Mouse (Mus musculus): ENCODE results near the gene Pds5b. TPM values are rescaled to one million over a fixed set of nuclear protein-coding genes. Genes with fewer than 3 reads are reported as not detected.
"Not testable (repeated sequence)": the region's sequence is repeated elsewhere in the genome, so short reads cannot be mapped to it uniquely, and the experiment has no call there.

Pds5b gene
- polyA plus RNA-seq, 1 experiment from 2014 or later, result 46.7 TPM

DNA sequence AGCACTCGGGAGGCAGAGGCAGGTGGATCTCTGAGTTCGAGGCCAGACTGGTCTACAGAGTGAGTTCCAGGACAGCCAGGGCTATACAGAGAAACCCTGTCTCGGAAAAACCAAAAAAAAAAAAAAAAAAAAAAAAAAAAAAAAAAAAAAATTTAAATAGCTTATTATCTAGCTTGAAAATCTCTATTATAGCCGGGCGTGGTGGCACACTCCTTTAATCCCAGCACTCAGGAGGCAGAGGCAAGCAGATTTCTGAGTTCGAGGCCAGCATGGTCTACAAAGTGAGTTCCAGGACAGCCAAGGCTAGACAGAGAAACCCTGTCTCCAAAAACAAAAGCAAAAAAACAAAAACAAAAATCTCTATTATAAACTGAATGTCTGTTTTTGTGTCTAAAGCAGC is 14.1 kb upstream of the Pds5b start:
- DNase-seq, result not testable (repeated sequence)

DNA sequence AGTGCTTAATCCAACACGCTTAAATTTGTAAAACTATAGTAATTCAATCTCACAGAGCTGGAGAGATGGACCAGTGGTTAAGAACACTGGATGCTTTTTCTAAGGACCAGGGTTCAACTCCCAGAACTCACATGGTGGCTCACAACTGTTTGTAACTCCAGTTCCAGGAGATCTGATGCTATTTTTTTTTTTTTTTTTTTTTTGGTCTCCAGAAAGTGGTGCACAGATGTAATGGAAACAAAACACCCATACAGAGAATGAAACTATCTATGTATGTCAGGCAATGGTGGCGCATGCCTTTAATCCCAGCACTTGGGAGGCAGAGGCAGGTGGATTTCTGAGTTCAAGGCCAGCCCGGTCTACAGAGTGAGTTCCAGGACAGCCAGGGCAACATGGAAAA is 13.2 kb upstream of the Pds5b start:
- WGBS, result 96% methylated on average over 3 of the region's 3 CpGs
- H3K4me2 ChIP-seq (ENCODE audit: low read length); H3K27ac ChIP-seq (replicated peaks; ENCODE audit: low read depth, low read length); DNase-seq; ATAC-seq (ENCODE audit: low FRiP score, low TSS enrichment); H3K27me3 ChIP-seq (ENCODE audit: control insufficient read depth, insufficient read depth, low read length); H3K9me3 ChIP-seq (ENCODE audit: control insufficient read depth, low read length); H3K4me3 ChIP-seq (replicated peaks; ENCODE audit: low read depth, low read length); H3K9ac ChIP-seq (replicated peaks; ENCODE audit: low read length): not testable (repeated sequence)
- Histone ChIP-seq H3K36me3 (ENCODE audit: control insufficient read depth, insufficient read depth, low read length) (peaks cover 22% of the 10 kb centered on the region), H3K4me1 (ENCODE audit: control insufficient read depth, insufficient read depth, low read length) (peaks cover 34% of the 10 kb centered on the region)

More for the DNA sequence above, 14.1 kb upstream of the Pds5b start:
- peaks cover 32% of the 10 kb centered on the region for H3K4me1 ChIP-seq (ENCODE audit: control insufficient read depth, insufficient read depth, low read length)
- not testable (repeated sequence) for H3K9ac ChIP-seq (replicated peaks; ENCODE audit: low read length); H3K4me3 ChIP-seq (replicated peaks; ENCODE audit: low read depth, low read length); H3K27me3 ChIP-seq (ENCODE audit: control insufficient read depth, insufficient read depth, low read length); H3K27ac ChIP-seq (replicated peaks; ENCODE audit: low read depth, low read length); H3K4me2 ChIP-seq (ENCODE audit: low read length); H3K9me3 ChIP-seq (ENCODE audit: control insufficient read depth, low read length); ATAC-seq (ENCODE audit: low FRiP score, low TSS enrichment)
- peaks cover 22% of the 10 kb centered on the region for H3K36me3 ChIP-seq (ENCODE audit: control insufficient read depth, insufficient read depth, low read length)
- WGBS, result 94% methylated on average over 6 of the region's 6 CpGs

DNA sequence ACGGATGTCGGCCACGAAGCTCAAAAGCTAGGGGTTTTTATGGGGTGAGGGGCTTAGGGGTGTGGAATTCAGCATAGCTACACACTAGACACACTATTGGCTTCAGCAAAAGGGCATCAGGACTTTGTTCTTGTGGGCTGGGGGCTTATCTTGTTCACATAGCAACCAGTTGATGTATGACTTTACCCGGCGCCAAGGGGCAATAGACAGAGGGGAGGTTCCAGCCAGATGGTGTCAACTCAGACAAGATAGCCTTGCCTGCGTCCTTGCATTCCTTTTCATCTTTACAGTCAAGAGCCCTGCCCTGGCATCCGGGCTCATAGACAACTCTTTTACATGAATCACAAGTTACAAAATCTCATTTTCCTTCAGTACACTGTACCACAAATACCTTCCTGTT is 9.6 kb upstream of the Pds5b start:
- not testable (repeated sequence) for H3K9ac ChIP-seq (replicated peaks; ENCODE audit: low read length); H3K4me3 ChIP-seq (replicated peaks; ENCODE audit: low read depth, low read length); H3K27ac ChIP-seq (replicated peaks; ENCODE audit: low read depth, low read length); H3K27me3 ChIP-seq (ENCODE audit: control insufficient read depth, insufficient read depth, low read length); H3K9me3 ChIP-seq (ENCODE audit: control insufficient read depth, low read length); ATAC-seq (ENCODE audit: low FRiP score, low TSS enrichment); DNase-seq
- H3K4me2 ChIP-seq (ENCODE audit: low read length), result peak overlapping the region; percentile 12; the same call in 1 of the 2 replicates
- peaks cover 20% of the 10 kb centered on the region for H3K4me1 ChIP-seq (ENCODE audit: control insufficient read depth, insufficient read depth, low read length)
- 95% methylated on average over 7 of the region's 7 CpGs for WGBS
- peaks cover 17% of the 10 kb centered on the region for H3K36me3 ChIP-seq (ENCODE audit: control insufficient read depth, insufficient read depth, low read length)

DNA sequence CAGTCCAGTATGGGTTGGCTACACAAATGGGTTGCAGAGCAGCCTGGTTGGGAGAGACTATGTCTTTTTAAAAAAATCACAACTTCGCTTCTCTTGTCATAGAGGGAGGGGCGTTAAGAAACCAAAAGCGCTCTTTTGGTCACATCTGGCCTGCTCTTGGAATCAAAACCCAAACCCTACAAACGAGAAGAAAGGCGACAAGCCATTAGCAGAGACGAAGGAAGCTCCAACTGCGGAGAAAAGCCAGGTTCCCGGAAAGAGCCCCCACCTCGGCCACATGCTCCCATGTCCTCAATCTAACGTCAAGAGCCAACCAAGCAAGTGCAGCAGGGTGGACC is 8.8 kb upstream of the Pds5b start:
- Histone ChIP-seq H3K4me3 (replicated peaks; ENCODE audit: low read depth, low read length) (peak overlapping the region; percentile 95), H3K4me1 (ENCODE audit: control insufficient read depth, insufficient read depth, low read length) (peaks cover 19% of the 10 kb centered on the region), H3K27ac (replicated peaks; ENCODE audit: low read depth, low read length) (peak overlapping the region; percentile 91), H3K9ac (replicated peaks; ENCODE audit: low read length) (peak overlapping the region; percentile 86), H3K36me3 (ENCODE audit: control insufficient read depth, insufficient read depth, low read length) (peaks cover 17% of the 10 kb centered on the region), H3K9me3 (ENCODE audit: control insufficient read depth, low read length) (no peaks in the 10 kb centered on the region), H3K27me3 (ENCODE audit: control insufficient read depth, insufficient read depth, low read length) (no peaks in the 10 kb centered on the region), H3K4me2 (ENCODE audit: low read length) (peak overlapping the region; percentile 88)
- no peak for ATAC-seq (ENCODE audit: low FRiP score, low TSS enrichment)
- WGBS, result 2% methylated on average over 10 of the region's 10 CpGs
- no peak for DNase-seq

DNA sequence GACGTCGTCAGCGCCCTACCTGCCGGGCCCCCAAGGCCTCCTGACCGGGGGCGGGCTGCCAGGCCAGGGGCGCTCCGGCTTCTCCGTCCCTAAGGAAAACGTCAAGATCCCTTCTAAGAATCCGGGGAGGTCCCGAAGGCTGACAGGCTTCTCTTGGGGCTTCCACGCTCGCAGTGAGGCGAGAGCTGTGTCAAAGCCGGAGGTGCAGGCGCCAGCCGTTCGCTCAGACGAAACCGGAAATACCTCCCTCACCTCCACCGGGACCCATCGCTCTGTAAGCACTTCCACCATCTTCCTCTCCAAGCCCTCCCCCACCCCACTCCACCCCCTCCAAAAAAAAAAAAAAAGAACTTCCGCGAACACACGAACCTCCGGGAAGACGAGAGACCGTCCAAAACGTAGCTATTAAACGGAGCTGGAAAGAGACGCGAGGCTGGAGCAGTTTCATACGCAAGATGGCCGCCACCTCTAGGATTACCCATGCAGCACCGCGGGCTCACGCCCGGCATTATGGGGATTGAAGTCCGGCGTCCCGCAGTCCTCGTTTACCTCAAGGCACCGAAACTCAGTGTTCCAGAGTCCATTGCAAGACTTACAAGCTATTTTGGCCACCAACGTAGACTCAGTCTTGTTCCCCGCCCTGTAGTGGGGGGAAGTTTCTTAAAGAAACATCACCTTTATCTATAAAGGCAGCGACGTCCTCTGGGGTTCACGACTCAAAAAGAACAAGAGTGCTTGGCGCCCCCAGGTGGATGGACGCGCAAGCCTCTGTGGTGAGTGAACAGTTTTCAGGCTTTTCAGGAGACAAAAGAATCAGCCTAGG is 8.2 kb upstream of the Pds5b start:
- under 1% methylated on average over 52 of the region's 52 CpGs for WGBS
- ATAC-seq (ENCODE audit: low FRiP score, low TSS enrichment), result peak; percentile 98
- peak; percentile 99 for DNase-seq
- Histone ChIP-seq H3K27ac (replicated peaks; ENCODE audit: low read depth, low read length) (peak overlapping the region; percentile 91), H3K4me1 (ENCODE audit: control insufficient read depth, insufficient read depth, low read length) (peaks cover 19% of the 10 kb centered on the region), H3K9me3 (ENCODE audit: control insufficient read depth, low read length) (no peaks in the 10 kb centered on the region), H3K9ac (replicated peaks; ENCODE audit: low read length) (peak overlapping the region; percentile 86), H3K4me2 (ENCODE audit: low read length) (peak overlapping the region; percentile 88), H3K36me3 (ENCODE audit: control insufficient read depth, insufficient read depth, low read length) (peaks cover 17% of the 10 kb centered on the region), H3K4me3 (replicated peaks; ENCODE audit: low read depth, low read length) (peak overlapping the region; percentile 95), H3K27me3 (ENCODE audit: control insufficient read depth, insufficient read depth, low read length) (no peaks in the 10 kb centered on the region)

DNA sequence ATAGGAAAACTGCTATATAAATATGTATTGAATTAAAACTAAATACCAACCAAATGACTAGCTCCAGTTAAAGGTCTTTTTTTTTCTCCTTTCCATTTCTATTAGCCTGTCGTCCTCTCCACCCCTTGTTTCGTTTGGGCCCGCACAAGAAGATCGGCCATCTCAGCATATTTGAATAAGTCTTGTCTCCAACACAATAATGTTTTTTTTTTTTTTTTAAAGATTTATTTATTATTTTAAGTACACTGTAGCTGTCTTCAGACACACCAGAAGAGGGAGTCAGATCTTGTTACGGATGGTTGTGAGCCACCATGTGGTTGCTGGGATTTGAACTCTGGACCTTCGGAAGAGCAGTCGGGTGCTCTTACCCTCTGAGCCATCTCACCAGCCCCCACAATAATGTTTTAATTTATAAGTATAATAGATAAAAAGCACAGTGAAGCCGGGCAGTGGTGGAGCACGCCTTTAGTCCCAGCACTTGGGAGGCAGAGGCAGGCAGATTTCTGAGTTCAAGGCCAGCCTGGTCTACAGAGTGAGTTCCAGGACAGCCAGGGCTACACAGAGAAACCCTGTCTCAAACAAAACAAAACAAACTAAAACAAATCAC is 7.3 kb upstream of the Pds5b start, which contains the start of gene N4bp2l2:
Gene N4bp2l2 (minus strand): TSS at position 51 of the 607 bp plus-strand sequence.
- ATAC-seq (ENCODE audit: low FRiP score, low TSS enrichment); H3K9me3 ChIP-seq (ENCODE audit: control insufficient read depth, low read length); H3K27me3 ChIP-seq (ENCODE audit: control insufficient read depth, insufficient read depth, low read length); DNase-seq: not testable (repeated sequence)
- H3K4me2 ChIP-seq (ENCODE audit: low read length), result peak within 1 kb of the TSS; percentile 88
- WGBS, result 89% methylated on average over 9 of the region's 9 CpGs
- H3K36me3 ChIP-seq (ENCODE audit: control insufficient read depth, insufficient read depth, low read length), result peaks cover 11% of the 10 kb centered on the region
- peak within 1 kb of the TSS; percentile 95 for H3K4me3 ChIP-seq (replicated peaks; ENCODE audit: low read depth, low read length)
- H3K27ac ChIP-seq (replicated peaks; ENCODE audit: low read depth, low read length), result peak within 1 kb of the TSS; percentile 91
- H3K9ac ChIP-seq (replicated peaks; ENCODE audit: low read length), result peak within 1 kb of the TSS; percentile 86
- peaks cover 12% of the 10 kb centered on the region for H3K4me1 ChIP-seq (ENCODE audit: control insufficient read depth, insufficient read depth, low read length)

DNA sequence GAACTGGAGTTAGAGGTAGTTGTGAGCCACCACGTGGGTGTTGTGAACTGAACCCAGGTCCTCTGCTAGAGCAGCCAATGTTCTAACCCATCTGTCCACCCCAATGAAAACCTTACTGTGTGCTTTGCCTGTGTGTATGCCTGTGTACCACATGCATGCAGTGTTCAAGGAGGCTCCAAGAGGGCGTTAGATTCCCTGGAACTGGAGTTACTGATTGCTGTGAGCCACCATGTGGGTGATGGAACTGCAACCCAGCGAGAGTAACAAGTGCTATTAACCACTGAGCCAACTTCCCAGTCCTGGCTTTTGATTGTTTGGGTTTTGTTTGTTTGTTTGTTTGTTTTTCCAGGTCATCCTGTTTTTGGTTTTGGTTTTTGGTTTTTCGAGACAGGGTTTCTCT is 4.8 kb upstream of the Pds5b start:
- Histone ChIP-seq H3K4me1 (ENCODE audit: control insufficient read depth, insufficient read depth, low read length) (0 out of 2 replicates have a peak, but pooled peaks cover 2% of the 10 kb centered on the region), H3K36me3 (ENCODE audit: control insufficient read depth, insufficient read depth, low read length) (no peaks in the 10 kb centered on the region), H3K9ac (replicated peaks; ENCODE audit: low read length) (no peak overlapping the region), H3K27ac (replicated peaks; ENCODE audit: low read depth, low read length) (no peak overlapping the region), H3K4me2 (ENCODE audit: low read length) (no peak overlapping the region), H3K27me3 (ENCODE audit: control insufficient read depth, insufficient read depth, low read length) (no peaks in the 10 kb centered on the region), H3K9me3 (ENCODE audit: control insufficient read depth, low read length) (no peaks in the 10 kb centered on the region), H3K4me3 (replicated peaks; ENCODE audit: low read depth, low read length) (no peak overlapping the region)
- WGBS, result 57% methylated on average over 4 of the region's 4 CpGs
- DNase-seq, result no peak
- ATAC-seq (ENCODE audit: low FRiP score, low TSS enrichment), result no peak

DNA sequence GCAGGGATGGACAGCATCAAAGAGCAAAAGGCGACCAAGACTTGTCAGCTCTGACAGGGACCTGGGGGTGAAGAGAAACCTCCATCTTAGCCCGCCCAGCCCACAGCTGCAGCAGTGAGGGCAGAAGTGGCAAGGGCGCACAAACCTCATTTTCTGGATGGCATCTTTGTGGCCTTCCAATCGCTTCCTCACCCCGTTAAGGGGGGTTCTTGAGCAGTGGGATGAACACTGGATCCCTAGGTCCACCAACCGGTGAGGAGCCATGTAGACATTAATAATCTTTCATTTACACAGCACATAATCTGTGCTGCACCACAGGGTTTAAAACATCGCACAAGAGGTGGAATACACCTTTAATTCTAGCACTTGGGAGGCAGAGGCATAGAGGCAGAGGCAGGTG is 1.2 kb upstream of the Pds5b start:
- Histone ChIP-seq H3K9me3 (ENCODE audit: control insufficient read depth, low read length) (no peaks in the 10 kb centered on the region), H3K27me3 (ENCODE audit: control insufficient read depth, insufficient read depth, low read length) (no peaks in the 10 kb centered on the region), H3K4me3 (replicated peaks; ENCODE audit: low read depth, low read length) (no peak overlapping the region), H3K27ac (replicated peaks; ENCODE audit: low read depth, low read length) (no peak overlapping the region), H3K36me3 (ENCODE audit: control insufficient read depth, insufficient read depth, low read length) (no peaks in the 10 kb centered on the region), H3K4me2 (ENCODE audit: low read length) (no peak overlapping the region), H3K9ac (replicated peaks; ENCODE audit: low read length) (no peak overlapping the region), H3K4me1 (ENCODE audit: control insufficient read depth, insufficient read depth, low read length) (peaks cover 19% of the 10 kb centered on the region)
- ATAC-seq (ENCODE audit: low FRiP score, low TSS enrichment) (no peak), DNase-seq (no peak)
- WGBS, result 92% methylated on average over 7 of the region's 7 CpGs

Measured in midbrain, embryonic 14.5 days (tissue).